Mouse (Mus musculus): ENCODE data around the gene Med17. TPM values are rescaled to one million over a fixed set of nuclear protein-coding genes. Genes with fewer than 3 reads are reported as not detected.
"Not testable (repeated sequence)": the region's sequence is repeated elsewhere in the genome, so short reads cannot be mapped to it uniquely, and the experiment has no call there.

The Med17 gene
- total RNA-seq (2022), result 10 to 100 TPM; 45.0 to 56.4 (median 49.6) TPM

DNA sequence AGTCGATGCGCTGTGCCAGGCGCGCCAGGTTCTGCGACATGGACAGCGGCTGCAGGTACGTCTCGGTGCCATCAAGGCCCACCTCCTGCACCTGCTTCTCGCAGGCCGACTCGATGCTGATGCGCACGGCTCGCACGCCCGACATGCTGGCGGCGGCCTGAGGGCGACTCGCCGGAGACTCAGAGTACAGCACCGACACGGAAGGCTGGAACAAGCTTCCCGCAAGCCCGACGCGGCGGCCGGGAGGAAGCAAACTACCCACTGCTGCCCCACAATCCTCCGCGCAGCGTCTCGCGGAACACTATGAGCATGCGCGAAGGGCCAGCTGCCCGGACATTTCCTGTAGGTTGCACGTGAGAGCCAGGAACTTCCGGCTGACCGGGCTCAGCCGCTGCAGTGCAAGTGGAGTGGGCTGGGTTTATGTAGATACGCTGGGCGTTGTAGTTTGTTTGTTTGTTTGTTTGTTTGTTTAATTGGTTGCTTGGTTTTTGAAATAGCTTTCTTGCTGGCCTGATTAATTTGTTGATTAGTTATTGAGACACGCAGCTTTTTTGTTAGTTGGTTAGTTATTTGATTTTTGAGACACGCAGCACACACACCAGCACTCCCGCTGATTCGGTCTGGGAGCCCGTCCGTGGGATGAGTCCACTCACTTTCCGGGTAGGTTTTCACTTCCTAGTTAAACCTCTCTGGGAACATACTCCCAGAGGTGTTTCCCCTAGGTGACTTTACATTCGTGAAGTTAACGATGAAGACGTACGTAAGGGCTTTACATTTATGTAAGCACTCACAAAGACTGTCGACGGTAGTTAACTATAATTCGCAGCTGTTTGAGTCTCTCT lies at the start of gene Med17:
Gene Med17, minus strand, starts transcription at position 283 of the 842 bp plus-strand sequence.
- DNase-seq, result peak; percentile 92

GRCm38 (mm10) chr9:15318170-15318742 lies 38.5 kb upstream of the Med17 start:
- DNase-seq, result no peak

GRCm38 (mm10) chr9:15317223-15318169 lies 37.8 kb upstream of the Med17 start:
- no peak for DNase-seq

- DNase-seq, result not testable (repeated sequence)
These were observed 36.6 kb upstream of the Med17 start for GRCm38 (mm10) chr9:15316296-15316695.

DNA sequence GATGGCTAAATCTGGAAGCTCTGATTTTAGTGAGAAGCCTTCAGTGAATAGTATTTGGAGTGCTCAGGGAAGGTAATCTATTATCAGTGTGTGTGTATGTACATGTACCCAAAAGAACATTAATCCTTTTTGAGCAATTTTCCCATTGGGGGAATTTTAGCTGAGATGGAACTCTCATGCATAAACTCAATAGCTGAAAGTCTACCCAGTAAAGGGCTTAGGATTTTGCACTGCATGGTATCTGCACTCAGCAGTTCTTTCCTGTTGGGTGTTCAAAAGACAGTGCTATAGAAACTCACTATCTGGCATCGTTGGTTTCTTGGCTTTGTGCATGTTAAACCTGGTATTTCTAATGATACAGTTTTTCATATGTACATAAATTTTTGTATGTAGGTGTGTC lies 34.9 kb upstream of the Med17 start:
- no peak for DNase-seq

- DNase-seq, result no peak
These were observed 33.9 kb upstream of the Med17 start for GRCm38 (mm10) chr9:15313633-15314032.

DNA sequence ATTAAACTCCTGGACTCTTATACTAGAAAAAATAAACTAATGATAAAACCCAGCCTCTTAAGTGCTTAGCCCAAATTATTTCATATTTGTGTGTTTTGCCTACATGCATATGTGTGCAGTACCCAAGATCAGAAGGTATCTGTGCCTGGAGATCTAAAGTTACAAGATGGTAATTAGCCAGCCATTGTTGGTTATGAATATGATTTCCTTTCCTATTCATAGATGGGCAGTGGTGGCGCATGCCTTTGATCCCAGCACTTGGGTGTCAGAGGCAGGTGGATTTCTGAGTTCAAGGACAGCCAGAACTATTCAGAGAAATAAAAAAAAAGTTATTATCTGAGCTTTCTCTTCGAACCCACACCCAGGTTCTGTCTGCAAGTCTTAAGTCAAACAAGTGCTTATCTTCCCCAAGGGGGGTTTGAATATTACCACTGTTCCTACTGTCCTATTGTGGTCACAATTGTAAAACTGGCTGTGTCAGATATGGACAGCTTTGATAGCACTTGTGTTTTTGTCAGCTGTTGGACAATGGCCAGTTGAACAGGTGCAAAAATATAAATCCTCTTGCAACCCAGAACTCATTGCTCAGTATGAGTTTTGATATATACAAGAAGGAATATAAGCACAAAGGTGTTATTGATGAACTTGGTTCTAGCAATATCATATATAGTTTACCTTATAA lies 32.5 kb upstream of the Med17 start:
- DNase-seq, result no peak

DNA sequence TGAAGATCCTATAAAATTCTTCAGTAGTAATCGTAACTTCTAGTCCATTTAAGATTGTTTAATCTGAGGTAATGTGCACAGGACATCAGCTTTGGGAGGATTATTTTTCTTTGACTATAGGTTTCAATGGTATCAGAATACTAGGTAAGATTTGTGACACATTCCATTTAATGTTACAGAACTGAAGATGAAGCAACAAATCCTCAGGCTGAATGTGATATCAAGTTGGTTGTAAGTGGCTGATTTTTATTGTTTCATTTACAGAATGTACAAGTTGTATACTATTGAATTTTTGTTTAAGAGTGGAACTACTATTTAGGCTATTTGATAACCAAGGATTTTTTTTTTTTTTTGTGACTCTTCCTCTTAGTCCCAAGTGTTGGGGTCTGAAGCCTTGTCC lies 30.4 kb upstream of the Med17 start:
- DNase-seq, result no peak

GRCm38 (mm10) chr9:15309425-15309824 lies 29.7 kb upstream of the Med17 start:
- no peak for DNase-seq

DNA sequence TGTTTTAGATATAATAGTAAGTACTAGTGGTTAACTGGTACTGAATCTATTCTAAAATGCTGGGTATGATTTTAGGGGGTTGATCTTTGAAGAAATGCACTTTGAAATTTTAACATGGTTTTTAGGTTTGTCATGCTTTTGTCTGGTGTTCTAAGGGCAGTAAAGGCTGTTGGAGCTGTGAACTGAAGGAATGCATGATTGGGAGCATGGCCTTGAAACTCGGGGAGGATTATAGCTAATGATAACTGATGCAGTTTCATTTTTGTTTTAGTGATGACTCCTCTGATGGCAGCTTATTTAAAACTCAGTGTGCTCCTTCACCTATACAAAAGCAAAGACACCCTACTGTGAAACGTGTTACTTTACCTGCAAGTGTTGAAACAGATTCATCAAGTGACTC lies 28.5 kb upstream of the Med17 start:
- DNase-seq, result no peak

- DNase-seq, result no peak
These were observed 27.5 kb upstream of the Med17 start for GRCm38 (mm10) chr9:15307257-15307656.

DNA sequence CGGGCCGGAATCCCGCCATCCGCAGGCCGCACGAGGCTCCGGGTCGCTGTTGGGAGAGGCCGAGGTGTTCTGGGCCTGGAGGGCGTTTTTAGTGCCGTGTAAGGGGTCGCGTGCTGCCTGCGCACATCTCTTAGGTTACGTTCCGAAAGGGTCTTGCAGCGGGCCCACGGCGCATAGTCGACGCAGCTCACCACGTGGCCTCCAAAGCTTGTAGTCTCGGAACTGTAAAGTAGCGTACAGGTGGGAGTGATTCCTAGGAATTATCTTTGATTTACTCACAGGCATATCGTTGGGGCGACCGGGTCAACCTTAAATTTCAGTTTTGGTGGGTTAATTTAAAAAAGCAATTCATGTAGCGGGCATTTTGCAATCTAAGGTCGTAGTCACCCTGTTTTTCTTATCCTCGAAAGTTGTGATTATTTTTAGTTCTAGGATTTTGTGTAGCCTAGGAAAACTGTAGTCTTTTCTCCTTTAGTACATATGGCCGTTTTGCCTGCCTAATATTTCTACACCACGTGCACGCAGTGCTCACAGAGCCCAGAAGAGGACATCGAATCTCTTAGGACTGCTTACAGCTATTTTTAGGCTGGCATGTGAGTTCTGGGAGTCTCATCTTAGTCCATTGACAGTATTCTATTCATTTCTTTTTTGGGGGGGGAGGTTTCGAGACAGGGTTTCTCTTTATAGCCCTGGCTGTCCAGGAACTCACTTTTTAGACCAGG lies 26.8 kb upstream of the Med17 start, which contains the start of gene 4931406C07Rik:
Gene 4931406C07Rik, minus strand, starts transcription at position 51 of the 722 bp plus-strand sequence.
- DNase-seq, result no peak

DNA sequence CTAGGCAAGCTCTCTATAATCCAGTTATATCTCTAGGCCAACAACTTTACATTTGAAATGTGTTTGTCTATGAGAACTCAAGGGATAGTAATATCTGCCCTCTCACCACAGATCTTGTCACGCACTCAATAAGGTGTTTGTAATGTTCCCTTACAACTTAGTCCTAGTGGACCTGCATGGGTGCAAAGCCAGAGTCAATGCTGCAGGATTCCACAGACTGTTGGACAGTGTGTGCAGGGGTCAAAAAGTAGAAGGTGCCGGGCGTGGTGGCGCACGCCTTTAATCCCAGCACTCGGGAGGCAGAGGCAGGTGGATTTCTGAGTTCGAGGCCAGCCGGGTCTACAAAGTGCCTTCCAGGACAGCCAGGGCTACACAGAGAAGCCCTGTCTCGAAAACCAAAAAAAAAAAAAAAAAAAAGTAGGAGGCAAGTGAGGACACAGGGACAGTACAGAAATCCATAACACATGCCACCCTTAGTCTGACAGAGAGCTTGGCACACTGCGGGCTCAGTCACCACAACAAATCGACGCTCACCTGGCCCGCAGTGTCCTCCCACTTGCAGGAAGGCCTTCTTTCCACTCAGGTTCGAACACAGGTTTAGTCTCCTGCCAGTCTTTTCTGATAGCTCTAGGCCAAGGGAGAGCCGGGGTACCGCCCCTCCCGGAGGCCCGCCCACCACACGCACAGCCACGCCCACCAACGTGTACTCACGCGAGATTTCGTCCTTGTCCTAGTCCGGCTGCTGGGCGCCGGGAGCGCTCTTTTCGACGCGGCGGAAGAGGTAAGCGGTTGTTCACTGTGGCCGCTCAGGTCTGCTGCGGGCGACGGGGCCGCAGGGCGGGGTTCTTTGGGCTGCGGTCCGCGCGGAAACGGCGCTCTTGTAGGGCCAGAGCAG lies 26.0 kb upstream of the Med17 start, which contains the start of gene Taf1d:
Gene Taf1d, plus strand, starts transcription at position 712 of the 895 bp plus-strand sequence.
- peak; percentile 95 for DNase-seq

DNA sequence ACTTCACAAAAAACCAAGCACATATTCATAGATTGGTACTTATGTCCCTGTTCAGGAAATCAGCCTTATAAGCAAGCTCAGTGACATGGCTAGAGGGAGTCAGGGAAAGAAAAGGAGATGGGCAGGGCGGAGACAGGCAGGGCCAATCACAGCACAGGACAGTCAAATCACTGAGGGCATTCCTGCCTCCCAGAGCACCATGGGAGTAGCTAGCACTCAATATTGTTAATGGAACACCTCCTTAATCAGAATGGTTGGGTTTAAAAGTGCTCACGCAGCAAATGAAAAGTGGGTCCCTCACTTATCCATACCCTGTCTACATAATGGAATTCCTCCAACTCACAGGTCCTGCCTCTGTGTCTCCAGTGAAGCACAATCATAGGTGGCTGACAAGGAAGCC lies 23.1 kb upstream of the Med17 start:
- DNase-seq, result peak; percentile 29

DNA sequence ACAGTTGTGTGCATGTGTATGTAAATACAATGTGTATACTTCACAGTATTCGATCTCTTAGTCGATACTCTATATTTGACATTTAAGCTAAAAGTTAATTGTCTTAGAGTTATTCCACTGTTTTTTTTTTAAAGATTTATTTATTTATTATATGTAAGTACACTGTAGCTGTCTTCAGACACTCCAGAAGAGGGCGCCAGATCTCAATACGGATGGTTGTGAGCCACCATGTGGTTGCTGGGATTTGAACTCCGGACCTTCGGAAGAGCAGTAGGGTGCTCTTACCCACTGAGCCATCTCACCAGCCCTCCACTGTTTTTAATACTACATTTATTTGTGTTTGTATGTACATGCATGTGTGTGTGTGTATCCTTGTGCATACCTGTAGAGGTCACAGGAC lies 22.3 kb upstream of the Med17 start:
- not testable (repeated sequence) for DNase-seq

- DNase-seq, result peak; percentile 80
These were observed 21.7 kb upstream of the Med17 start for GRCm38 (mm10) chr9:15301399-15301798.

DNA sequence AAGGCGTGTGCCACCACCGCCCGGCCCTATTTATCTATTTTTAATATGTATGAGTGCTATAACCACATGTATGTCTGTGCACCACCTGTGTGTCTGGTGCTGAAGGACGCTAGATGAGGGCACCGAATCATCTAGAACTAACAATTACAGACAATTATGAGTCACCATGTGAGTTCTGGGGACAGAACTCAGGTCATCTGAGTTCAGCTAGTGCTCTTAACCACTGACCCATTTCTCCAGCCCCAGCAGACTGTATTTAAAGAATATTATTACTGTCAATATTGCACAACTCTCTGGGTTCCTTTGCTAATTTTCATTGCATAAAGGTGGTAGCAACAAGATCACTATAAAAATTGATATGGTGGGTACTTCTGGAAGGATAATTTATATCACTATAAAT lies 20.3 kb upstream of the Med17 start:
- DNase-seq, result no peak

DNA sequence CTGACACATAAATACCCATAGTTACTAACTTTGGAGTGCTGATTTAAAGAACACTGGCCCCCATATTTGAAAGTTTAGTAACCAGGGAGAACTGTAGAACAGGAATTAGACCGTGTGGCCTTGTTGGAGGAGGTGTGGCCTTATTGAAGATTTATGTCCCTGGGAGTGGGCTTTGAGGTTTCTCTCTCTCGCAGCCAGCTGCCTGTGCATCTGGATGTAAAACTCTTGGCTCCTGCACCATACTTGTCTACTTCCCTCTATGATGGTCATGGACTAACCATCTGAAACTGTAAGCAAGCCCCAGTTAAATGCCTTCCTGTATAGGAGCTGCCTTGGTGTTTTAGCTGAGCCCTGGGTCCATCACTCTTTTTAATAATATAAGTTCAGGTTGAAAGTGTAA lies 18.7 kb upstream of the Med17 start:
- DNase-seq, result no peak

- DNase-seq, result no peak
These were observed 17.4 kb upstream of the Med17 start for GRCm38 (mm10) chr9:15297112-15297511.

DNA sequence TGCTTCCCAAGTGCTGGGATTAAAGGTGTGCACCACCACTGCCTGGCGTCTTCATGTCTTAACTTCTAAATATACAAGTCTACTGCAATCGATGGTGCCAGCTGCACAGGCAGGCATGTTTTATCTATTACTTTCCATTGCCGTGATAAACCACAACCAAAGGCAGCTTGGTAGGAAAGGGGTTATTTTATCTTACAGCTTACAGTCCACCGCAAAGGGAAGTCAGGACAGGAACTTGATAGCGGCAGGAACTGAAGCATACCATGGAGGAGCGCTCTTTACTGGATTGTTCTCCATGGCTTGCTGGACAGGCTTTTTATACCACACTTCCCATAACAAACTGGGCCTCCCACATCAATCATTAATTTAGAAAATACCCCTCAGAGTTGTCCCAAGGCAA lies 9.5 kb upstream of the Med17 start:
- no peak for DNase-seq
